Mouse (Mus musculus) adrenal gland, adult 2 months (tissue): ENCODE results near the gene Thada. TPM values are rescaled to one million over a fixed set of nuclear protein-coding genes. Genes with fewer than 3 reads are reported as not detected.
A peak's percentile ranks its signal among the peaks of the same experiment; 100 is the strongest.
"Not testable (repeated sequence)": the region's sequence is repeated elsewhere in the genome, so short reads cannot be mapped to it uniquely, and the experiment has no call there.

Experiments used
- DNase-seq: peaks from one replicate; pipeline ENCODE4 v3.0.0; 2021
- polyA plus RNA-seq: library from polyadenylated mRNA; depleted of rRNA; stranded (reverse); fragments of >200 nt; gene quantifications from 2 replicates; pipeline ENCODE4 v1.2.3, GENCODE M21; 2012
- total RNA-seq, 2 experiments: library from RNA; stranded (reverse); gene quantifications; 2 replicates each; pipeline ENCODE4 v1.2.3; 2021

The Thada gene
- total and polyA plus RNA-seq, 3 experiments: 11.9 to 21.2 (median 19.4) TPM

DNA sequence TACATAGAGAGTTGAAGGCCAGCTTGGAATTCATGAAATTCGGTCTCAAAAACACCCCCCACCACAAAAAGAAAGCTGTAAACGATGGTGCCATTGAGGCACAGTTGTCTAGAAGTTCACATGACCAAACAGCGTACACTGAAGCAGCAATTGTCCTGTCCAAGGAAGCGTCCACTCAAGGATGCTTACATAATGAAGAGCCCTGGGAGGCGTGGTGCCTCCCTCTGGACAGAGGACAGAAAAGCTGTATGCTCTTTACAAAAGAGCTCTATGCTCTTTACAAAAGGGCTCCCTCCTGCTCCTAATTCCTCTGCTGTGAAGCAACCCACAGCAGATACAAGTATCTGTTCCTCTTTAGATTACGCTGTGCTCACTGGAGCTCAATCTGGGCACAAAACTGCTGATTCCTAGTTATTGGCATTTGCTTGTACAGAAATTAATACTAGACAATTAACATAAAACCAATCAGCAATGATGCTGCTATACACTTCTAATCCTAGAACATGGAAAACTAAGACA, 123.6 kb downstream of the Thada start:
- DNase-seq: peak; percentile 59

DNA sequence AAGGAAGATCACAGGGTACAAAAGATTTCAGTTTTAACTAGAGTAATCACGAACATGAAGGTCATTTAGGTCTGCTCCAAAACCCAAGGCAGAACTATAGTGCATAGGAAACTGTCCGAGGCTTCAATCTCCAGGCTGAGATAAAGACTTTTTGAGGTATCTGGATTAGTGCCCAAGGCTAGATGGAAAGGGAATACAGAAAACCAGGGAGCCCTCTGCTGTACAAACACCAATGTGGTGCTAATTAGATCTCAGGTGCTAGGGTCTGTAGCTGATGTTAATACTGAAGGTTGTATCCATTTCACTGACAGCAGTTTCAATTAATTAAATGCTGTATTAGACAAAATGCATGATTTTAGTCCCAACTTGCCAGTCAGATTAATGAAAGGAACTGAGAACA, 124.3 kb downstream of the Thada start:
- DNase-seq: no peak

DNA sequence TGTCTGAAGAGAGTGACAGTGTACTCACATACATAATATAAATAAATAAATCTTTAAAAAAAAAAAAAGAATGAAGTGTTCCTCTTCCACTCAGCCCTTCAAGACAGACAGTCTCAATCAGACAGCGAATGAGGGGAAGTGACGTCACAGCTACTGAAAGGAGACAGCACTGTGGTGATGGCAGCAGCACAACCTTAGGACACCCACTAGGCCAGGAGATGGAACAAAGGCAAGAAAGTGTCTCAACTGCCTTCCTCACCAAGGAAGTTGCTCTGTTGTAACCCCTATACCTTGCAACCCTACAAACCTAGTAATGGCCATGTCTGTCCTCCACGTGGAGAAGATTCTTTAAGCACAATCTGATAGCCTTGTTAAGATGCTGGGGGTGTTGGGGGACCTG, 125.4 kb downstream of the Thada start:
- no peak for DNase-seq

GRCm38 (mm10) chr17:84335996-84336395, 130.0 kb downstream of the Thada start:
- DNase-seq: no peak

GRCm38 (mm10) chr17:84335076-84335475, 130.9 kb downstream of the Thada start:
- no peak for DNase-seq

- DNase-seq: no peak
Observed at GRCm38 (mm10) chr17:84334241-84335014, 131.6 kb downstream of the Thada start.

DNA sequence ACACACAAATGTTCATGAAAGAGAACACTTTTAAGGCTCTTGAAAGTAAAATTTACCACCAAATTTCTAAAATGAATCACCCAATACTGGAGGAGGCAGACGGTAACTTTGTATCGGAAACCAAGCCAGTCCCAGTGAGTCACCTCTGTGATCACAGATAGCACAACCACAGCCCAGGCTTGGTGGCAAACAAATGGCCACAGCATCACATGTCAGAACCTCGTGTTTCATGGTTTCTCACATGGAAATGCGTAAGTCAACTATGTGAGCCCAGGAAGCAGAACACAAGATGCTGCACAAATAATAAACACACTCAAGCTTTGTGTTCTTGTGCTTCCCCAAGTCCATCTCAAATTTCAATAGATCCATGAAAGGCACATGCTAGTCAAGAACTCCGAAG, 133.1 kb downstream of the Thada start:
- peak; percentile 33 for DNase-seq

DNA sequence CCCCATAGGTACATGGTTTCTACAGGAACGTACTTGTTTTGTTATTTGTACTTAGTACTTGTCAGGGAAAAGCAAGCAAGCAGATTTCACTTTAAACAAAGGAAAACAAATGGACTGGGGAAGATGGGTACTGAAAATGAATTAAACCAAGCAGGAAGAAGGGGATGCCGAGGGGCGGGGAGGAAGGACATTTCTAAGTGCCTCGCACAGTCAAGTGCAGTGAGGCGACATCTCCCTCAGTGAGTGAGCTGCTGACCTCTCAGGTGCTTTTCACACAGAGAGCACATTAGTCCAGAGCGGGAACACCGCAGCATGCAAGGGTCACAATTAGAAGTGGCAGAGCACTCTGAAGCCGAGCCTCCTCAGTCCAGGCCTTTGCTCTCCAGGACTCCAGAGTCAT, 135.0 kb downstream of the Thada start:
- no peak for DNase-seq

DNA sequence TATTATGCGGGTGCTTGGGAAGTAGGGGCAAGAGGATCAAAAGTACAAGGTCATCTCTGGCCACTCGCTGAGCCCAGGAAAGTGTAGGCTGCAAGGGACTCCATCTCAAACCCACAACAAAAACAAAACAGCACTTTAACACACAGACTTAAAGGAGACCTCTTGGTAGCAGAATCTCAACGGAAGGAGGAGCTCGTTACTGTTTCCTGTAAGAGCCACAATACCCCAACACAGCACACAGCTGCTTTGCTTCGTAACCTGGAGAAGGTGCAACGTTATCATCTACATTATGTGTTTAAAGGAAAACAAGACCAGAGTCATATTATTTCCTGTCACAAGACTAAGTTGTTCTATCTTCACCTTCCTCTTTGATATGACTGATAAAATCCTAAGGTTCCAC, 135.5 kb downstream of the Thada start:
- no peak for DNase-seq

DNA sequence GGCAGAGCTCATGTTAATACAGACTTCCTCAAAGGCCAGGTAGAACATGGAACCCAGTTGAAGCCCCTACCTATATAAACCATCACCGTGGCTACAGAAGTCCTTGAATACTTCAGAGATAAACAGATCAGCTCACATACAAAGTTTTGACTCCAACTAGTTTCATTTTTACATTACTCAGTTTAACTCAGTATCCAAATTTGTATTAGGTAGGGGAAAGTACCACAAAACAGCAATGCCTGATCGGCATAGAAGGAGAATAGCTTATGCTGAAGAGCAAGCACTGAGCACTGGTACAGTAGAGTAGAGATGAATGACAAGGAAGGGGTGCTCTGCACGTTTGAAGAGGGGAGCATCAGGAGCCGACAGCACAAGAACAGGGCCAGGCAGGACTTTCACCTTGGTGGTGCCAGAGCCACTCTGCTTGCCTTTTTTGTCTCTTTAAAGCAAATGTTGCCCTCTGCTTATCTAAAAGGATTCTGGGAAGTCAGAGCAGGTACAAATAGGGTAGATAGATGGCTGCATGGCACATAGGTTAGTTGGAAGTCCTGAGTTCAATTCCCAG, 136.0 kb downstream of the Thada start:
- no peak for DNase-seq

DNA sequence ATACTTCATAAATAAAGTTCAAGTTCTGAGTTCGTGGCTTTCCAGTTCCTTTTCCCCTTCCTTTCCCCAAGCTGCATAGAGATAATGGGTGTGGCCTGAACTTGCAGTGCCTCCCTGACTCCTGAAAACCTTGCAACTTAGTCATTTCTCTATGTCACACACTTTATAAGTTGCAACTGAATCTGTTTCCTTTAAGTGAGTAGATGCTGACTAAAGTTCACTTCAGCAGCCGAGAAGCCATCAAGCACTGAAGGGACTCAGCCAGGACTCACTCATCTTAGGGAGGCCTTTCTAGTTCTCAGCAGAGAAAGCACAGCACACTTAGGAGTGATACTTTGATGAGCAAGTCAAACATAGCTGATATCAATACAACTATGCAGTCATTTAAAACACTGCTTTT, 137.5 kb downstream of the Thada start:
- DNase-seq: no peak

DNA sequence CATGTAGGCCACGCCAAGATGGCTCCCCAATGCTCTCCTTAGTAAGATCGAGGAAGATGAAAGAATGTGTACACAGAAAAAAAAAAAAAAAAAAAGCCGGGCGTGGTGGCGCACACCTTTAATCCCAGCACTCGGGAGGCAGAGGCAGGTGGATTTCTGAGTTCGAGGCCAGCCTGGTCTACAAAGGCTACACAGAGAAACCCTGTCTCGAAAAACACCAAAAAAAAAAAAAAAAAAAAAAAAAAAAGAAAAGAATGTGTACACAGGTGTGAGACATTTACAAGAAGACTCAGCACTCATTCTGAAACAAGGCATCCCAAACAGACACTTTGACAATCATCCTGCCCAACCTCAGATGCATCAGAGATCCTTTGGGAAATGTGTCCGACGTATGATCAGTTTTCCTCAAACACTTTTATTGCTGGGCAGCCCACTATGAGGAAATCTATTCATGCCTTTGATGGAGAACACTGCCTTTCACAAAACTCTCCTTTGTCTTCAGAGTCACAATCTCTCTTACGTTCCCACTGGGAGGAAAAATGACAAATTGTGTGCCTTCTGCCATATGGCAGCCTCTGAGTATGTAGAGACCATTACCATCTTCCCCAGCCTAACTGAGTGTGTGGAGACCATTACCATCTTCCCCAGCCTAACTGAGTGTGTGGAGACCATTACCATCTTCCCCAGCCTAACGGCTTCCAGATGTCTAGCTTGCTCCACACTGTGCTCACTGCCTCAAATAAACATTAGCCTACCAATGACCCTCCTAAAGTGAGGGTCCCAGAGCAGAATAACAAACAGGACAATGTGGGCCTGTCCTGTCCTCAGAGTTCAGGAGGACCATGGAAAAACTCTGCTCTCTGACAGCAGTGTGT, 138.7 kb downstream of the Thada start:
- DNase-seq: no peak

- DNase-seq: peak; percentile 25
Observed at GRCm38 (mm10) chr17:84322176-84322575, 143.8 kb downstream of the Thada start.

GRCm38 (mm10) chr17:84321351-84321750, 144.7 kb downstream of the Thada start:
- DNase-seq: peak; percentile 41

GRCm38 (mm10) chr17:84320576-84320975, 145.4 kb downstream of the Thada start:
- DNase-seq: peak; percentile 73

GRCm38 (mm10) chr17:84314341-84314740, 151.7 kb downstream of the Thada start:
- DNase-seq: no peak

DNA sequence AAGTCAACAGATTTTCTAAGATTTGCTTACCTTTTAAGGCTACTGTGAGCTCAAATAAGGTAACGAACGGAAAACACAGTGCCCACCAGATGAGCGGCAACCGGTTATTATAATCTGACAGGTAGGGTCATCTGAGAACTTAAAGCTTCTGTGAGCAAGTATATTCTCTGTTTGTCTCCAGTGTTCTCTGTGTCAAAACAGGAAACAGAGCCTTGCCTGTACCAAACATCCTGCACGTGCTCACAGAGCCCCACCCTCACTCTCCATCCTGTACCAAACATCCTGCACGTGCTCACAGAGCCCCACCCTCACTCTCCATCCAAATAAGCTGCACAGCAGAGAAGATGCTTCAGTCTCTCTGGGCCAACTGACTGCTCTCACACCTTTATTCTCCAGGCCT, 152.5 kb downstream of the Thada start:
- DNase-seq: no peak

DNA sequence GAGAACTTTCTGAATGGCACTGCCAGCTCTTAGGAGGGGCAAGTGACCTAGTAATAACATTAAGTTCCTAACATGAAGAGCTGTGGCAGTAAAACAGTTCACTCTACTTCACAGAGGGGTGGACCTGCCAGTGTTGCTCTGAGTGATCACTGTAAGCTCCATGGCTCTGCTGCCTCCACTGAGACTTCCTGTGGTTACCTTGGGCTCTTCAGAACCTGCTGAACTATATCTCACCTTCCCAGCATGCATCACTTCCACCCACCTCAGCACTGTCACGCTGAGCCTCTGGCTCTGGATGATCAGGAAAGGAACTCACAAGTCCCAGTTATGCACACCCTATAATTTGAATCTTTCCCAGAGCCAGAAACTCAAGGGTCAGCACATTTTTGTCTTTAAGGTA, 159.9 kb downstream of the Thada start:
- no peak for DNase-seq

- peak; percentile 21 for DNase-seq
Observed at GRCm38 (mm10) chr17:84305074-84305473, 160.9 kb downstream of the Thada start.

DNA sequence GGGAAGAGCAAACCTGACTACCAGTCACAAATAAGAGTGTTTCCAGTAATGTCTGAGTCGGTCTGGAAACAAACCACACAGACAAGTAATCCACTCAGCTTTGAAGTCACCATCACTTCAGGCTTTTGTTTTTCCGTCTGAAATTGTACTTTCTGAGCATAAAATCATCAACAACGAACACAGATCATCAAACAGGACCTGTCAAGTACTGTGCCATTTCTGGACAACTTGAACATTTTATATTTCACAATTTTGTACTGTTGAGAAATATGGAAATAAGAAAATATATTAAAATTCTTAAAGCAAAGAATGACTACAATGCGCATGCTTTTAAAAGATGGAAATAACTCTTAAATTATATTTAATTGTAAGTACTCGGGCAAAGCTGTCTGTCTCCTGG, 161.9 kb downstream of the Thada start:
- no peak for DNase-seq

DNA sequence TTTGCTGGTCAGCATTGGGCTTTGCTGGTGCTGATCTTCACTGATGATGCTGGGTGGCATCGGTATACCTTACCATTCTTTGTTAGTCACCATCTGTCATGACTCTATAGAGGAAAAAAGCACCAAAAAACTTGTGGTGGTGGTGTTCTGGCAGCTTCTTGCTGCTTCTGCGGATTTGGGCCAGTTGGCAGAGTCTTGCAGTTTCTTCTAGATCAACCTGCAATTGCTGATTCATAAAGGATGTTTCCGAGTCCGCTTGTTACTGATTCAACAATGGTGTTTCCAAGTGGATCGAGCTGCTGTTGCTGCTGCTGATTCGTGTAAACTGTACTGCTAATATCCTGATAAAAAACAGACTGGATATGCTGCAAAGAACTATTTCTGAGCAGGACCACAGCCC, 168.0 kb downstream of the Thada start:
- no peak for DNase-seq

GRCm38 (mm10) chr17:84293221-84293620, 172.8 kb downstream of the Thada start:
- no peak for DNase-seq

DNA sequence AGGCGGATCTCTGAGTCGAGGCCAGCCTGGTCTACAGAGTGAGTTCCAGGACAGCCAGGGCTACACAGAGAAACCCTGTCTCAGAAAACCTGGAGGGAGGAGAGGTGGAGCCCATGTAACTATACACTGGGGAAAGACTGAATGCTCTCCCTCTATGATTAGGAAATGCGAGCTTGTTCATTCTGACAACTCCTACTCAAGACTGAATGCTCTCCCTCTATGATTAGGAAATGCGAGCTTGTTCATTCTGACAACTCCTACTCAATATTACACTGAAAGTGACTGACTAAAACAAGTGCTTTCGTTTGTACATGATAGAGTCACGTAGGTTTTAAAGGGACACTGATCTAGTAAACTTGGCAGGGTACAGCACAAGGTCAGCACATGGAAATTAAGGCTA, 174.8 kb downstream of the Thada start:
- not testable (repeated sequence) for DNase-seq
